Mouse (Mus musculus) MN1 (cell line): ENCODE results near the gene Agbl4.

Source experiments
- DNase-seq: peaks from one replicate; pipeline ENCODE4 v3.0.0-alpha.2; 2016; ENCODE audit warnings: low spot score

The Agbl4 gene

GRCm38 (mm10) chr4:111501441-111501840, 1104.0 kb downstream of the Agbl4 start:
- no peak for DNase-seq

DNA sequence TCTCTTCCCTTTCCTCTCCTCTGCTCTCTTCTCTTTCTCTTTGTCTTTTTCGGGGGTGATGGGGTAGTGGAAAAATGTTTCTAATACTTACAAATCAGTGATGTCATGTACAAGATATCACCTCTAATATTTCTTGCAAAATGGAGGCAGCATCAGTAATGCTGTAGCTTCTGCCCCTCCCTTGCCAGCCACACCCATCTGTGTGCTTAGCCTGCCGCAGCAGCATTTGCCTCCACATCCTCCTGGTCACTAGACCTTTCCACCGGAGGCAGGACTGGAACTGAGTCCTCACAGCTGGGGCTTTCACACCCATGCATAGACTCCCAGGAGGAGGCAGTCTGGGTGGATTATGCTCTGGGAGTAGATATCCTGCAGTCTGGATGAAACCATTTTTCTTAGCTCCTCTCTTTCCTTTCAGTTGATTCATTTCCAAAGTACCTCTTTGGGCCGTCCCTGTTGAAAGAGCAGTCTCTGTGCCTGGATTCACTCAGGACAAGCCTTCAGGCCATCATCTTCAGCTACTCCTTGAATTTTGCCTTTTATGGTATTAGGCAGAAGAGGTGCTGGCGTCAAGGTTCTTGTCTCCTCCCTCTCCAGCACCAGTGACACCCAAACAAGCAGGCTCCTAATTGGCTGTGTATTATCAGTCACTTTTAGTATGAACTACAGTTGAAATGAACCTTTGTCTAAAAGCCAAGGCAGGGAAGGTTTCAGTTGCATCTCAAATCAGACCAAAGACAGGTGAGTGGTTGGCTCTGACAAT, 1105.7 kb downstream of the Agbl4 start:
- DNase-seq: no peak

- DNase-seq: no peak
These were observed 1107.5 kb downstream of the Agbl4 start for GRCm38 (mm10) chr4:111504952-111505351.

- DNase-seq: no peak
These were observed 1112.7 kb downstream of the Agbl4 start for GRCm38 (mm10) chr4:111510129-111510528.

- DNase-seq: no peak
These were observed 1116.5 kb downstream of the Agbl4 start for GRCm38 (mm10) chr4:111513921-111514320.

DNA sequence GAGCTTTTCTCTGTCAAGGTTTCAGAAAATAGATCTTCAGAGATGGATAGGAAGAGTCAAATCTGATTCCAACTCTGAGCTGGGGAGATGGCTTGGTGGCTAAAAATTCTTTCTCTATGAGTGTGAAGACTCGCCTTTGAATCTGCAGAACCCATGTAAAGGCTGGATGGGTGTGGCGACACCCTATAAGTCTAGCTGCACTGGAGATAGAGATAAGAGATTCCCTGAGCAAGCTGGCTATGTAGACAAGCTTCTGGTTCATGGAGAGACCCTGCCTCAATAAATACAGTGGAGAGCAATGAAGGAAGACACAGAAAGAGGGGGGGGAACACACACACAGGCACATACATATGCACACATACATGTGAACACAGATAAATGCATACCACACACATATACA, 1118.7 kb downstream of the Agbl4 start:
- DNase-seq: no peak

GRCm38 (mm10) chr4:111517063-111517792, 1119.8 kb downstream of the Agbl4 start:
- no peak for DNase-seq

- DNase-seq: no peak
These were observed 1120.7 kb downstream of the Agbl4 start for GRCm38 (mm10) chr4:111518191-111518590.

DNA sequence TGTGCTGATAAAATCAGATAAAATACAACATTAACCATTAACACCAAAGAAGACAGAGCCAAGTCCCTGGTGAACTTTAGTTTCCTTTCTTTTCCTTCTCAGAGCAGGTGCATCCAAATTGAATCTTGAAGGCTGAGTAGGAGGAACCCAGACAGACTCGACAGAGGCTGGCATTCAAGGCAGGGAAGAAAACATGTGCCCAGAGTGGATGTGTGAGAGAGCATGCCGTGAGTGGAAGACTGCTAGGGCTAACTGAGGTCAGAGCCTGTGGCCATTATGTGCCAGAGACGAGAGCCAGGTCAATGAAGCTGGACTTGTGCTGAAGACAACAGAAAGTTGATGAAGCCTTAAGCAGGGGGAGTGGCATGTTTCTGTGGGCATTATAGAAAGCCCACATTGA, 1121.8 kb downstream of the Agbl4 start:
- DNase-seq: no peak

DNA sequence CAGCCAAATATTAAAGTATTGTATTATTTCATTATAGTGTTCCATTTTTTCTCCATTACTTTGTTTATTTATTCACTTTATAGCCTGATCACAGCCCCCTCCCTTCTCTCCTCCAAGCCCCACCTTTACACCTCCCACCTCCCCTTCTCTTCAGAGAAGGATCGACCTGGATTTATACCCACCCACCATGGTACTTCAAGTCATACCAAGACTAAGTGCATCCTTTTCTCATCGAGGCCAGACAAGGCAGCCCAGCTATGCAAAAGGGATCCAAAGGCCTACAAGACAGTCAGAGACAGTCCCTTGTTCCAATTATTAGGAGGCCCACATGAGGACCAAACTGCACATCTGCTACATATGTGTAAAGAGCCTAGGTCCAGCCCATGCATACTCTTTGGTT, 1122.5 kb downstream of the Agbl4 start:
- no peak for DNase-seq

GRCm38 (mm10) chr4:111522974-111523373, 1125.5 kb downstream of the Agbl4 start:
- no peak for DNase-seq

- no peak for DNase-seq
These were observed 1131.5 kb downstream of the Agbl4 start for GRCm38 (mm10) chr4:111528961-111529360.

DNA sequence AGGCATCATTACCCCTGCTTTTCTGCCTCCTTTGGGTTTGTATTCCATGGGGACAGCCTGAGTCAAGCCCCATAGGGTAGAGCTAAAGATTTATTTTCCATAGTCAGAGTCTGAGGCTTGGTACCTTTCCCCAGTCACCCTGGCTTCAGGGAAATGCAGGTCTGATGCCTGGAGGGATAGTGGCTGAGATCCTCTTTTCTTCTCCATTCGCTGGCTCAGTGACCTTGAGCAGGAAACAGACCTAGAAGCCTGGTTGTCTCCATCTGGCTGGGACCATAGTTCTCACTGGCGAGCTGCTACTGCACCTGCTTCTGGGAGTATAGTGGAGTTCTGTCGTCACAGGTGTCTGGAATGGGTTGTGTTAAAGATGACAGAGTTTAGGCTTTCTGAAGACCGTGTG, 1132.5 kb downstream of the Agbl4 start:
- no peak for DNase-seq

GRCm38 (mm10) chr4:111530537-111530936, 1133.1 kb downstream of the Agbl4 start:
- DNase-seq: no peak

- no peak for DNase-seq
These were observed 1147.2 kb downstream of the Agbl4 start for GRCm38 (mm10) chr4:111544684-111545083.

- peak; percentile 83 for DNase-seq
These were observed 1148.5 kb downstream of the Agbl4 start for GRCm38 (mm10) chr4:111546009-111546408.

- peak; percentile 22 for DNase-seq
These were observed 1158.0 kb downstream of the Agbl4 start for GRCm38 (mm10) chr4:111555426-111555825.

- peak; percentile 34 for DNase-seq
These were observed 1179.8 kb downstream of the Agbl4 start for GRCm38 (mm10) chr4:111577087-111577773.

DNA sequence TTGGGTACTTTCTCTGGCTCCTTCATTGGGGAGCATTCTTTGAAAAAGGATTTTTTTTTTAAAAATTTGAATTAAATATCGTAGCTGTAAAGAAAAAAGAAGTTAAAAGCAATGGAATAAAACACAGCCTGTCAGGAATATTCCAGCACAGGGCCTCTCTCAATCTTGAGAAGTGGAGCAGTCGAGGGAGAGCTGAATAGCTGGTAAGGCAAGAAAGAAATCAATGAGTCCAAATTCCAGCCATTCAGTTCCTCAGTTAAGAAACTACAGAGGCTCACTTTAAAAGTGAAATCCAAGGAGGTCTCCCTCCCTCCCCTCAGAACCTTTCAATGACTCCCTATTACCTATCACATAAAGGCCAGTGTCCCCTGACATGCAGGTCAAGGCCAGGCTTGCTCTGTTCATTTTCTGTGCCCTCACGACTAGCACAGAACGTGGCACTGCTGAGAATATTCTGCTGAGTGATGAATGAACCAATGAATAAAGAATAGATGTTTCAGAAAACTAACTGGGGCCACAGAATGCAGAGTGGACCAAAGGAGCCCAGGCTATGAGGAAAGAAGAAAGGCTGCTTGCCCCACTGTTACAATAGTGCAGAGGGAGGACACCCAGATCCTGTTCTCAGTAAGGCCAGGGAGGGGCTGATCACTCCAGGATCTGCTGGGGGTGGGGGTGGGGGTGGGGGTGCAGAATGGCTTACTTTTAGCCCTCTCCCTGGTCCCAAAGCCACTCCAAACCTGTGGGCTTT, 1181.8 kb downstream of the Agbl4 start:
- no peak for DNase-seq

- no peak for DNase-seq
These were observed 1182.4 kb downstream of the Agbl4 start for GRCm38 (mm10) chr4:111579863-111580224.

DNA sequence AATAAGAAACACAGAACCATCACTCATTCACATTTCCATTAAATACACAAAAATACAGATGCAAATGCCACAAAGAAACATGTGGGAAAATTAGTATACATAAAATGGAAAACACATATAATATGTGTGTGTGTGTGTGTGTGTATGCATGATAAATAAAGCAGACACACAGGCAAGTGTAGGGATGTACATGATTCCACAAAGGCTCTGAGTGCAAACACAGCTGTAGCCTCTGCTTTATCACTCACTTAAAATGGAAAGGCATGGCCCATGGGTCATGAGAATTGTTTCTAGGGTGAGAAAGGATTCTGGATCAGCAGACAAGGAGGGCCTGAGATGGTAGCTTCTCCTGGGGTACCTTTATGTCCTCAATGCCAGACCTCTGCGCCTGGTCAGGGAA, 1182.8 kb downstream of the Agbl4 start:
- no peak for DNase-seq

- DNase-seq: peak; percentile 6
These were observed 1186.2 kb downstream of the Agbl4 start for GRCm38 (mm10) chr4:111583562-111584237.
